In the genomic region with DNA sequence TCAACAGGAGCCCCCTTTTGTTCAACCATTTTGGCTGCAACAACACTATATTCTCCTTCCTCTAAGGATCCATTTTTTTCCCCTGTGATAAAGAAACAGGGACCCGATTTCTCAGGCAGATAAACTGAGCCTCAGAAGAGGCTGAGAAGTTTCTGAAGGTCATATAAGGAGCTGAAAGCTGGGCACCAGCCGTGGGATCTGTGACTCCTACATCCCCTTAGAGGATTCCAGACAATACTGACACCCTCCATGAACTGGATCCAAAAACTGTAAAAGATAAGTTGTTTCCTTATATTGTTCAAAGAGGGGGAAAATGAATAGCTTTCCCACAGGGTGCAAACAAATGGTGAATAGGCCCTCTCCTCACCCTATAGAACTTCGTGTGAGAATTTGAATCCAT, we compare ENCODE assay signal across 18 mouse cellular contexts.
A peak's percentile ranks its signal among the peaks of the same experiment; 100 is the strongest.
DNase-seq lines count a peak whose midpoint lies in the region; ATAC-seq and TF ChIP-seq lines count a peak whose summit lies in the region.
"Had no signal": no experiment of that assay in that cellular context is flagged by ENCODE, and none has a peak within 500 bp of the region (broad histone marks: within the 10 kb centered on the region; RNA-seq: fewer than 3 reads in every experiment).

No protein-coding gene starts in this region.

- TF ChIP-seq EP300 in heart, adult 2 months (IDR thresholded peaks at IDR 0.05; ENCODE audit: insufficient read depth, low read depth, low read length), result no peak

- H3K36me3 ChIP-seq in heart, adult 2 months (ENCODE audit: control insufficient read depth, insufficient read depth, low read length), result peaks cover 8% of the 10 kb centered on the region; the same call in 1 of the 2 replicates
- no peaks in the 10 kb centered on the region for H3K36me3 ChIP-seq in heart, embryonic 11.5 days (ENCODE audit: control insufficient read depth, insufficient read depth, low read length)
- H3K36me3 ChIP-seq in heart, embryonic 13.5 days, result no peaks in the 10 kb centered on the region
- H3K36me3 ChIP-seq in liver, embryonic 16.5 days (ENCODE audit: control insufficient read depth, insufficient read depth), result no peaks in the 10 kb centered on the region
- H3K36me3 ChIP-seq: embryonic facial prominence, embryonic 12.5 days; hindbrain, embryonic 10.5 days; intestine, embryonic 15.5 days had no signal

- no peaks in the 10 kb centered on the region for H3K27me3 ChIP-seq in heart, adult 2 months (ENCODE audit: control insufficient read depth, insufficient read depth, low read length)
- no peaks in the 10 kb centered on the region for H3K27me3 ChIP-seq in heart, embryonic 11.5 days (ENCODE audit: control insufficient read depth, insufficient read depth, low read length)
- H3K27me3 ChIP-seq in heart, embryonic 13.5 days (replicated peaks), result no peaks in the 10 kb centered on the region
- no peaks in the 10 kb centered on the region for H3K27me3 ChIP-seq in liver, embryonic 16.5 days (ENCODE audit: control insufficient read depth, insufficient read depth, low read depth, low read length)
- H3K27me3 ChIP-seq: embryonic facial prominence, embryonic 12.5 days; intestine, embryonic 15.5 days had no signal

- intact Hi-C loops in heart, adult 2 months (cut with DNase I), result no loop called here
- intact Hi-C loops in heart, postnatal 14 days (cut with DNase I), result no loop called here

- no peak for DNase-seq in heart, adult 2 months
- no peak for DNase-seq in heart, postnatal 14 days
- no peak for DNase-seq in liver
- no peak for DNase-seq in testis, postnatal 10 days (ENCODE audit: low spot score)
- DNase-seq: adrenal gland, postnatal 10 days; cerebellum, adult 11-12 months; cerebellum, adult 9-10 months; cerebellum, postnatal 25 days; gastrocnemius, postnatal 14 days; kidney, adult 18-20 months had no signal

- no peak for TF ChIP-seq CTCF in heart, adult 2 months (IDR thresholded peaks at IDR 0.05)

- WGBS in heart, adult 2 months, result 27% methylated on average over 3 of the region's 3 CpGs
- 40% methylated on average over 3 of the region's 3 CpGs for WGBS in heart, embryonic 11.5 days (ENCODE audit: insufficient replicate concordance)
- WGBS in heart, embryonic 13.5 days, result 44% methylated on average over 3 of the region's 3 CpGs
- WGBS in liver, embryonic 16.5 days (ENCODE audit: insufficient replicate concordance), result 39% methylated on average over 3 of the region's 3 CpGs

- H3K79me2 ChIP-seq in heart, adult 2 months (replicated peaks; ENCODE audit: control insufficient read depth, insufficient read depth, low read length), result no peaks in the 10 kb centered on the region

- no peak for ATAC-seq in heart, embryonic 11.5 days (replicated peaks; ENCODE audit: insufficient number of reproducible peaks, low FRiP score, low TSS enrichment)
- no peak for ATAC-seq in heart, embryonic 13.5 days (ENCODE audit: extremely low read depth, insufficient number of reproducible peaks, low FRiP score, low TSS enrichment)
- peak; percentile 9; the same call in 1 of the 2 replicates for ATAC-seq in liver, embryonic 16.5 days (ENCODE audit: low read depth)
- ATAC-seq: forebrain, embryonic 16.5 days; intestine, embryonic 15.5 days had no signal

- TF ChIP-seq POLR2A in heart, adult 2 months (IDR thresholded peaks at IDR 0.05; ENCODE audit: insufficient read depth, low read depth, low read length), result no peak

- no peak overlapping the region for H3K4me3 ChIP-seq in heart, adult 2 months
- H3K4me3 ChIP-seq in heart, embryonic 11.5 days (ENCODE audit: low read depth, low read length), result no peak overlapping the region
- no peak overlapping the region for H3K4me3 ChIP-seq in heart, embryonic 13.5 days
- no peak overlapping the region for H3K4me3 ChIP-seq in liver, embryonic 16.5 days (ENCODE audit: low read depth, low read length)
- H3K4me3 ChIP-seq: embryonic facial prominence, embryonic 12.5 days; hindbrain, embryonic 10.5 days; intestine, embryonic 15.5 days had no signal

- peak overlapping the region; percentile 70 for H3K27ac ChIP-seq in heart, adult 2 months
- H3K27ac ChIP-seq in heart, embryonic 11.5 days (ENCODE audit: low read depth, low read length), result no peak overlapping the region
- peak overlapping the region; percentile 45; the same call in 1 of the 2 replicates for H3K27ac ChIP-seq in heart, embryonic 13.5 days (replicated peaks)
- no peak overlapping the region for H3K27ac ChIP-seq in liver, embryonic 16.5 days (ENCODE audit: low read length)
- H3K27ac ChIP-seq: embryonic facial prominence, embryonic 12.5 days; hindbrain, embryonic 10.5 days; hindbrain, embryonic 14.5 days; intestine, embryonic 15.5 days had no signal

- peaks cover 8% of the 10 kb centered on the region for H3K4me1 ChIP-seq in heart, adult 2 months (ENCODE audit: control insufficient read depth, insufficient read depth, low read length)
- peaks cover 2% of the 10 kb centered on the region; the same call in 1 of the 2 replicates for H3K4me1 ChIP-seq in heart, embryonic 11.5 days (ENCODE audit: control insufficient read depth, insufficient read depth, low read length)
- peaks cover 21% of the 10 kb centered on the region for H3K4me1 ChIP-seq in heart, embryonic 13.5 days
- H3K4me1 ChIP-seq in liver, embryonic 16.5 days (ENCODE audit: control insufficient read depth, low read depth, low read length), result no peaks in the 10 kb centered on the region
- H3K4me1 ChIP-seq: intestine, embryonic 15.5 days had no signal

- no peak overlapping the region for H3K9ac ChIP-seq in heart, adult 2 months (ENCODE audit: low read depth, low read length)
- no peak overlapping the region for H3K9ac ChIP-seq in heart, embryonic 11.5 days (ENCODE audit: low read depth, low read length)
- H3K9ac ChIP-seq in heart, embryonic 13.5 days, result no peak overlapping the region
- no peak overlapping the region for H3K9ac ChIP-seq in liver, embryonic 16.5 days (ENCODE audit: low read depth, low read length)
- H3K9ac ChIP-seq: embryonic facial prominence, embryonic 12.5 days; hindbrain, embryonic 14.5 days; intestine, embryonic 15.5 days had no signal

- no peak overlapping the region for H3K4me2 ChIP-seq in heart, embryonic 11.5 days
- no peak overlapping the region for H3K4me2 ChIP-seq in heart, embryonic 13.5 days
- no peak overlapping the region for H3K4me2 ChIP-seq in liver, embryonic 16.5 days (ENCODE audit: low read depth, low read length)
- H3K4me2 ChIP-seq: embryonic facial prominence, embryonic 12.5 days; hindbrain, embryonic 14.5 days; intestine, embryonic 15.5 days had no signal

- H3K9me3 ChIP-seq in heart, embryonic 11.5 days (replicated peaks; ENCODE audit: control insufficient read depth, low read length), result no peaks in the 10 kb centered on the region
- no peaks in the 10 kb centered on the region for H3K9me3 ChIP-seq in heart, embryonic 13.5 days
- no peaks in the 10 kb centered on the region for H3K9me3 ChIP-seq in liver, embryonic 16.5 days (replicated peaks; ENCODE audit: control insufficient read depth, low read length)
- H3K9me3 ChIP-seq: embryonic facial prominence, embryonic 12.5 days; hindbrain, embryonic 10.5 days; intestine, embryonic 15.5 days had no signal

Comparison
In these comparisons a context has a peak if more than half of its experiments do, and no peak if none do; other contexts are left out.
1. H3K27ac ChIP-seq: peak in heart, adult 2 months (single experiment) and heart, embryonic 13.5 days (single experiment); none in heart, embryonic 11.5 days (single experiment) and liver, embryonic 16.5 days (single experiment).